8 mouse cellular contexts compared by ENCODE assay signal in the genomic region with DNA sequence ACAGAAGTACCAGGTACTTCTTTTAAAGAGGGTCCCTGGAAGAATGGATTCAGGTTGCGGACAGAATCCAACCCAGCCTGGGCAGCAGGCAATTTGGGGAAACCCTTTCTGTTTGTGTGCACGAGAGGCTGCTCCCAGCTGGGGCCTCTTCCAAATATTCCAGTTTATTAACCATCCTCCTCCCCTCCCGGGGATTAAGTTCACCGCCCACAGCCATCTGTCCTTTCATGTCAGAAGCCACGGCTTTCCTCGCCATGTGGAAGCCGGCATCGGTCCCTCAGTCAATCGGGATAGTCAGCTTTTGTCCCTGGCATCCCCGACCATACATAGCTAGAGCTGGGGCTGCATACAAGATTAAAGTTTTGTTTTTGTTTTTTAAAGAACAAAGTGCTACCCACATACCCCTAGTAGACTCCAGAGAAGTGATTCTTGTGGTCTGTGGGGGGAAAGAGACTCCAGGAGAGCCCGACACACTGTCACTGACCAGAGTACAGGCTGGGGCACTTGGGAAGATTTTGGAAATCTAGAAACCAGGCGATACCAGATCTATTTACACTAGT.
DNase-seq lines count a peak whose midpoint lies in the region; ATAC-seq and TF ChIP-seq lines count a peak whose summit lies in the region.

No protein-coding gene starts in this region.

- no peak overlapping the region for H3K4me3 ChIP-seq in kidney, adult 2 months (ENCODE audit: insufficient read depth, low read depth, low read length)
- H3K4me3 ChIP-seq in hindbrain, embryonic 12.5 days, result no peak overlapping the region
- H3K4me3 ChIP-seq in midbrain, embryonic 15.5 days, result no peak overlapping the region

- no peaks in the 10 kb centered on the region for H3K27me3 ChIP-seq in kidney, adult 2 months (replicated peaks; ENCODE audit: control insufficient read depth, insufficient read depth, low read length)
- H3K27me3 ChIP-seq in hindbrain, embryonic 12.5 days, result no peaks in the 10 kb centered on the region
- H3K27me3 ChIP-seq in midbrain, embryonic 15.5 days (replicated peaks), result no peaks in the 10 kb centered on the region

- H3K4me1 ChIP-seq in kidney, adult 2 months (ENCODE audit: control insufficient read depth, insufficient read depth, low read length), result peaks cover 73% of the 10 kb centered on the region
- peaks cover 75% of the 10 kb centered on the region for H3K4me1 ChIP-seq in hindbrain, embryonic 12.5 days
- H3K4me1 ChIP-seq in midbrain, embryonic 15.5 days, result peaks cover 73% of the 10 kb centered on the region

- peak overlapping the region; percentile 6; the same call in 1 of the 2 replicates for H3K9ac ChIP-seq in hindbrain, embryonic 12.5 days
- no peak overlapping the region for H3K9ac ChIP-seq in midbrain, embryonic 15.5 days

- no peak for DNase-seq in kidney, adult 2 months
- DNase-seq in kidney, postnatal 10 days, result no peak
- peak; percentile 89 for DNase-seq in cerebellum, adult 9-10 months
- no peak for DNase-seq in B cell, adult 2 months
- DNase-seq in layer of hippocampus, adult 9-10 months (ENCODE audit: low spot score), result no peak

- 0 out of 2 replicates have a peak, but pooled peaks have one; percentile 9 for ATAC-seq in hindbrain, embryonic 12.5 days (ENCODE audit: low FRiP score)
- ATAC-seq in midbrain, embryonic 15.5 days (replicated peaks), result no peak
- ATAC-seq in megakaryocyte, adult 5-6 weeks (ENCODE audit: poor library complexity, severe bottlenecking), result no peak

- WGBS in kidney, adult 2 months, result 32% methylated on average over 12 of the region's 12 CpGs
- WGBS in hindbrain, embryonic 12.5 days, result 29% methylated on average over 12 of the region's 12 CpGs
- WGBS in midbrain, embryonic 15.5 days, result 16% methylated on average over 12 of the region's 12 CpGs

- no peak for TF ChIP-seq POLR2A in kidney, adult 2 months (IDR thresholded peaks at IDR 0.05; ENCODE audit: low read depth, low read length)

- H3K9me3 ChIP-seq in hindbrain, embryonic 12.5 days (replicated peaks), result no peaks in the 10 kb centered on the region
- H3K9me3 ChIP-seq in midbrain, embryonic 15.5 days, result no peaks in the 10 kb centered on the region

- peak overlapping the region; percentile 9; the same call in 1 of the 2 replicates for H3K4me2 ChIP-seq in hindbrain, embryonic 12.5 days (replicated peaks)
- no peak overlapping the region for H3K4me2 ChIP-seq in midbrain, embryonic 15.5 days

- peak overlapping the region; percentile 33; the same call in 1 of the 2 replicates for H3K27ac ChIP-seq in kidney, adult 2 months (ENCODE audit: insufficient read depth, low read depth, low read length)
- peak overlapping the region; percentile 85 for H3K27ac ChIP-seq in hindbrain, embryonic 12.5 days
- peak overlapping the region; percentile 49 for H3K27ac ChIP-seq in midbrain, embryonic 15.5 days

- no peaks in the 10 kb centered on the region for H3K36me3 ChIP-seq in kidney, adult 2 months (ENCODE audit: control insufficient read depth, insufficient read depth, low read length)
- no peaks in the 10 kb centered on the region for H3K36me3 ChIP-seq in hindbrain, embryonic 12.5 days
- no peaks in the 10 kb centered on the region for H3K36me3 ChIP-seq in midbrain, embryonic 15.5 days (replicated peaks)

- no peak for TF ChIP-seq CTCF in kidney, adult 2 months (conservative IDR thresholded peaks at IDR 0.05; ENCODE audit: insufficient read depth, insufficient read length, low read depth, low read length)

Comparison
In these comparisons a context has a peak if more than half of its experiments do, and no peak if none do; other contexts are left out.
1. H3K27ac ChIP-seq: peak in every context shown above with its lines; median percentile 85 in hindbrain, embryonic 12.5 days; 49 in midbrain, embryonic 15.5 days; 33 in kidney, adult 2 months.